Mouse (Mus musculus): ENCODE results near the gene Dctn1.

DNA sequence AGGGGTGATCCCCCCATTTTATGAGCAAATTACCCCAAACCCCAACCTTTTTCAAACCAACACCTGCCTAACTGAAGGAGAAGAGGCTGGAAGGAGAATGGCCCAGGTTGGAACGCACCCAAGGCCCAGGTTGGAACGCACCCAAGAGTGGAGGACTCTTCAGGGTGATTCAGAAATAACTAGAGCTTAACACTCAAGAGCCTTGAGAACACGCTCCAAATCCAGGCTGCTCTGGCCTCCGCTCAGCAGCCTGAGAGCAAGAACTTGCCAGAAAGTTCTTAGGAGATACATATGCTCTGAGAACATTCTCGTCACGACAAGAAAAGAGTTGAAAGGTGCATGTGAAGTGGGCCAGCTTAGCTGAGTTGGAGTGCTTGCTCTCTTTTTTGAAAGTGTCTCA lies 79.4 kb downstream of the Dctn1 start:
- TF ChIP-seq GATA1 (IDR thresholded peaks at IDR 0.05; ENCODE audit: borderline replicate concordance, low read length), result no peak
- no peak for TF ChIP-seq FLI1 (IDR thresholded peaks at IDR 0.05; ENCODE audit: low read length)
